Mouse (Mus musculus): Measurements from ENCODE around the gene Pax7. TPM values are rescaled to one million over a fixed set of nuclear protein-coding genes. Genes with fewer than 3 reads are reported as not detected.

The Pax7 gene
- polyA plus RNA-seq (2014; fragmentation: Illumina TruSeq; extraction: RNeasy Lipid Tissue Mini Kit (QIAGEN cat#74804); ENCODE audit: low replicate concordance) = not detected

GRCm38 (mm10) chr4:139833036-139833634 is at the start of gene Pax7:
Gene Pax7 (minus strand): TSS chr4:139833528.

Other genes with a start within 250 kb of the Pax7 start
- not detected for gene Gm21969, start 230.3 kb downstream of the Pax7 start, polyA plus RNA-seq (2014; fragmentation: Illumina TruSeq; extraction: RNeasy Lipid Tissue Mini Kit (QIAGEN cat#74804); ENCODE audit: low replicate concordance)
- gene Aldh4a1, start 210.7 kb downstream of the Pax7 start, polyA plus RNA-seq (2014; fragmentation: Illumina TruSeq; extraction: RNeasy Lipid Tissue Mini Kit (QIAGEN cat#74804); ENCODE audit: low replicate concordance) = 6.0 TPM
- gene Tas1r2, start 180.0 kb downstream of the Pax7 start, polyA plus RNA-seq (2014; fragmentation: Illumina TruSeq; extraction: RNeasy Lipid Tissue Mini Kit (QIAGEN cat#74804); ENCODE audit: low replicate concordance) = not detected
- gene Klhdc7a, start 134.5 kb upstream of the Pax7 start, polyA plus RNA-seq (2014; fragmentation: Illumina TruSeq; extraction: RNeasy Lipid Tissue Mini Kit (QIAGEN cat#74804); ENCODE audit: low replicate concordance) = 0.26 TPM

Data from small intestine, adult 10 weeks (tissue).